Mouse (Mus musculus) ES-Bruce4 (cell line): ENCODE results near the gene Rundc3a.

Experiments
- CTCF ChIP-seq: IDR thresholded peaks from one replicate; pipeline ENCODE4 v1.8.1; 2011; ENCODE audit warnings: low read depth, low read length
- EP300 ChIP-seq: IDR thresholded peaks from 2 replicates; pipeline ENCODE4 v1.6.1; 2011; ENCODE audit warnings: low read depth, low read length; ENCODE audit not compliant: insufficient read depth
- POLR2A ChIP-seq: IDR thresholded peaks from one replicate; pipeline ENCODE4 v1.8.1; 2011; ENCODE audit warnings: low read length; ENCODE audit not compliant: insufficient read depth

DNA sequence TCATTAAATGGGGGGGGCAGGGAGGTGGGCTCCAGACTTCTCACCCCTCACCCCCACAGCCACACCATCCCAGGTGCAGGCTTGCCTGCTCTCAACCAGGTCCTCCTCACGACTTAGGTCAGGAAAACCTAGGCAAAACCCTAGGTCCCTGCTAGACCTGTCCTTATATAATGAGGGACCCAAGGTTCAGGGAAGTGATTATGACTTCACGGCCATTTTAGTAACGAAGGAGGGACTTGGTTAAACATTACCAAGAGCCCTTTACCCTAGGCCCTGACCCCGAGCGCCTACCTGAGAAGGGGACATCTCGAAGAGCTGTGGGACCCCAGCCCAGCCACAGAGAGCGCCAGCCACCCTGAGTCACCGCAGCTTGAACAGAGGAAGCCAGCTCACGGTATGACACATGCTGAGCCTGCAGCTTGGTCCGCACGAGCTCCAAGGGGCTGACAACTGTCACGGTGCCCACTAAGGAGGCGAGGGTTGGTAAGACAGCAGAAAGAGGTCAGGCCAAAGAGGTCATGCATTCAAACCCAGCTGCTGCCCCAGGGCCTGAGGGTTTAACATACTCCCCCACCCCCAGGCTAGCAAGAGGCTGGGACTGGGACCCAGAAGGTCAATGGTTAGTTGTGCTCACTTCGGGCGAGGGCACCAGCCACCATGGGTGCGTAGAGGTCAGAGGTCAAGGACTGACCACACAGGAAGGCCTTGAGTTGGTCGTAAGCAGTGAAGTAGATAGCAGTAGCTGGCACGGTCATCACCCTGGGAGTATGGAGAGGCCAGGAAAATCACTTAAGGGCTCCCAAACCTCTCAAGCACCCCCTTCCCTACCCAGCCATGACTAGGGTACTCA lies 11.2 kb downstream of the Rundc3a start:
- no peak for TF ChIP-seq CTCF
- no peak for TF ChIP-seq POLR2A
- TF ChIP-seq EP300: no peak
